Mouse (Mus musculus) kidney, postnatal 0 days (tissue): ENCODE measurements around the gene Cldn19. TPM values are rescaled to one million over a fixed set of nuclear protein-coding genes. Genes with fewer than 3 reads are reported as not detected.

Source experiments
- ATAC-seq: fragments of 200-750 bp; cut with Nextera tagmentation; replicated peaks from 2 replicates; pipeline ENCODE4 v1.8.0; 2017; ENCODE audit warnings: low read depth, moderate number of reproducible peaks, moderate TSS enrichment, moderate library complexity; ENCODE audit not compliant: low FRiP score
- DNase-seq: peaks from one replicate; pipeline ENCODE4 v3.0.0-alpha.2; 2016; ENCODE audit warnings: low spot score
- H3K27ac ChIP-seq: fragments of 300-500 bp; sonication (generic); 2 replicates; pipeline ENCODE4 v1.5.1; 2014; ENCODE audit warnings: mild to moderate bottlenecking
- H3K27me3 ChIP-seq: fragments of 300-500 bp; sonication (generic); 2 replicates; pipeline ENCODE4 v1.6.1; 2014; ENCODE audit warnings: low read length, mixed read lengths; ENCODE audit not compliant: insufficient read depth
- H3K36me3 ChIP-seq: fragments of 300-500 bp; sonication (generic); 2 replicates; pipeline ENCODE4 v1.6.1; 2014; ENCODE audit warnings: low read length, mixed read lengths; ENCODE audit not compliant: insufficient read depth
- H3K4me1 ChIP-seq: fragments of 300-500 bp; sonication (generic); replicated peaks from 2 replicates; pipeline ENCODE4 v1.6.1; 2014; ENCODE audit warnings: antibody characterized with exemption, low read length, mixed read lengths; ENCODE audit not compliant: insufficient read depth
- H3K4me2 ChIP-seq: fragments of 300-500 bp; sonication (generic); 2 replicates; pipeline ENCODE4 v1.6.1; 2014; ENCODE audit warnings: mild to moderate bottlenecking, low read length, moderate library complexity, mixed read lengths
- H3K4me3 ChIP-seq: fragments of 300-500 bp; sonication (generic); replicated peaks from 2 replicates; pipeline ENCODE4 v1.5.1; 2014; ENCODE audit warnings: low read depth, low read length
- H3K9ac ChIP-seq: fragments of 300-500 bp; sonication (generic); 2 replicates; pipeline ENCODE4 v1.6.1; 2014; ENCODE audit warnings: low read depth, low read length
- H3K9me3 ChIP-seq: fragments of 300-500 bp; sonication (generic); replicated peaks from 2 replicates; pipeline ENCODE4 v1.6.1; 2016; ENCODE audit warnings: low read length, inconsistent platforms, mixed read lengths
- CTCF ChIP-seq: IDR thresholded peaks from 2 replicates; pipeline ENCODE4 v1.5.1; 2016; ENCODE audit warnings: antibody characterized with exemption, low read depth, mild to moderate bottlenecking, moderate library complexity
- WGBS: fragments of 180-500 bp; shearing (Covaris S2); extraction: QIAGEN DNeasy Blood & Tissue Kit; methylation state at CpG from one replicate; pipeline ENCODE4 v1.1.7; 2014; 5-methylcytosine and 5-hydroxymethylcytosine counted together
- polyA plus RNA-seq: library from polyadenylated mRNA; unstranded; fragments of >200 nt; fragmentation: Nextera tagmentation; extraction: Ambion mirVana; gene quantifications from 2 replicates; pipeline ENCODE4 v1.2.1, GENCODE M21; 2015

Gene Cldn19
- polyA plus RNA-seq, 1 experiment from 2014 or later, result 72.5 TPM

DNA sequence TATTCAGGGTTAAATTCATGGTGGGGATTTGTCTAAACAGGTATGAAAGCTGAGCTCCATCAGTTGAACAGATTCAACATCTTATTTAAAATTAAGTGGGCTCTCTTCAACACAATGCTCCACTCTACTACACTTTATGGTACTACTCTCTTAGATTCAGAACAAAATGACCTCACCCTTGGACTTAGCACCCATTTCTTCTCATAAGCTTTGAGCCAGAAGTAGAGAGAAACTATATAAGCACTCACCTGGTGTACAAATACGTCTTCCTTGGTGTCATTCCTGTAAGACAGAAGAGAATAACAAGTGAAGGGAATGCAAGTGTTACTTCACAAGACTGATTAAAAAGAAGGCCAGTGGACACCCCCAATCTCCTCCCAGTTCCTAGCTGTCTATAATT lies 29.6 kb downstream of the Cldn19 start:
- Histone ChIP-seq H3K4me2 (no peak overlapping the region), H3K4me1 (no peaks in the 10 kb centered on the region), H3K36me3 (peaks cover 51% of the 10 kb centered on the region), H3K27me3 (no peaks in the 10 kb centered on the region), H3K27ac (0 out of 2 replicates have a peak overlapping the region, but pooled peaks have one; percentile 19), H3K4me3 (no peak overlapping the region), H3K9ac (no peak overlapping the region), H3K9me3 (no peaks in the 10 kb centered on the region)
- DNase-seq (no peak), ATAC-seq (no peak)
- WGBS, result 83% methylated on average over 1 of the region's 1 CpGs
- no peak for TF ChIP-seq CTCF

DNA sequence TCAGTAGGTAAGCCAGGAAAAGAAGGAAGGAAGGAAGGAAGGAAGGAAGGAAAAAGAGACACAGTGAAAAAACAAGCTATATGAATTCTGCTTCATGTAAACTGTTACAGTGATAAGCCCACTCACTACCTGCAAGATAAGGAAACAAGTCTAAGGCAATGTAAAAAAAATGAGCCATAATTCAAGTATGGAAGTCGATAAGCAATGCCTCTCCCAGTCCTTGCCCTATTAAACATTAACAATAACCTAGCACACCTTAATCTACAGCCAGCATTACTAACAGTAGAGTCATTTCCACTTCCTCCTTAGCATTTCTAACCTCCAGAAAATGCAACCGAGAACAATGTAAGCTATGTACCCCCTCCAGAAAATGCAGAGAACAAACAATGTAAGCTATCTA lies 30.1 kb downstream of the Cldn19 start:
- H3K27me3 ChIP-seq, result no peaks in the 10 kb centered on the region
- no peak for DNase-seq
- no peaks in the 10 kb centered on the region for H3K4me1 ChIP-seq
- no peaks in the 10 kb centered on the region for H3K9me3 ChIP-seq
- peaks cover 46% of the 10 kb centered on the region for H3K36me3 ChIP-seq
- 47% methylated on average over 2 of the region's 2 CpGs for WGBS
- no peak for TF ChIP-seq CTCF
- no peak overlapping the region for H3K4me3 ChIP-seq
- no peak overlapping the region for H3K9ac ChIP-seq
- peak overlapping the region; percentile 19 for H3K27ac ChIP-seq
- no peak for ATAC-seq
- no peak overlapping the region for H3K4me2 ChIP-seq

DNA sequence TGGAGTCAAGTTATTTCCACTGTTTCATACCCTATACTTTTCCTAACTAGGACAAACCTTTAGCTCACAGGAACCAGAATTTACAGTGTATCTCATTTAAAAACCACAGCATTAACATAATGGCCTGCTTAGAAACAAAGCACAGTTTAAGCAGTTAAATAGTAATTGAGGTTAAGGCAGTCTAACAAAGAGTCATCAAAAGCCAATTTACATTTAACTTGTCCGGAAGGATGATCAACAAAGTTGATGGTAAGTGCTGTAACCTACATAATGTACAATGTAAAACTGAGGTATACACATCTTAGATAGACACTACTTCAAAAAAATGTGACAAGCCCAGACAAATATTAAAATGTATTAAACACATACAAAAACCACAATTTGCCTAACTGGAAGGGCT lies 36.7 kb downstream of the Cldn19 start:
- no peaks in the 10 kb centered on the region for H3K27me3 ChIP-seq
- ATAC-seq (no peak), DNase-seq (no peak)
- TF ChIP-seq CTCF, result no peak
- no peaks in the 10 kb centered on the region for H3K9me3 ChIP-seq
- peak overlapping the region; percentile 92 for H3K4me2 ChIP-seq
- 0 out of 2 replicates have a peak, but pooled peaks cover 4% of the 10 kb centered on the region for H3K4me1 ChIP-seq
- H3K9ac ChIP-seq, result peak overlapping the region; percentile 94; the same call in 1 of the 2 replicates
- 43% methylated on average over 1 of the region's 1 CpGs for WGBS
- no peak overlapping the region for H3K27ac ChIP-seq
- peaks cover 6% of the 10 kb centered on the region for H3K36me3 ChIP-seq
- H3K4me3 ChIP-seq, result peak overlapping the region; percentile 99

DNA sequence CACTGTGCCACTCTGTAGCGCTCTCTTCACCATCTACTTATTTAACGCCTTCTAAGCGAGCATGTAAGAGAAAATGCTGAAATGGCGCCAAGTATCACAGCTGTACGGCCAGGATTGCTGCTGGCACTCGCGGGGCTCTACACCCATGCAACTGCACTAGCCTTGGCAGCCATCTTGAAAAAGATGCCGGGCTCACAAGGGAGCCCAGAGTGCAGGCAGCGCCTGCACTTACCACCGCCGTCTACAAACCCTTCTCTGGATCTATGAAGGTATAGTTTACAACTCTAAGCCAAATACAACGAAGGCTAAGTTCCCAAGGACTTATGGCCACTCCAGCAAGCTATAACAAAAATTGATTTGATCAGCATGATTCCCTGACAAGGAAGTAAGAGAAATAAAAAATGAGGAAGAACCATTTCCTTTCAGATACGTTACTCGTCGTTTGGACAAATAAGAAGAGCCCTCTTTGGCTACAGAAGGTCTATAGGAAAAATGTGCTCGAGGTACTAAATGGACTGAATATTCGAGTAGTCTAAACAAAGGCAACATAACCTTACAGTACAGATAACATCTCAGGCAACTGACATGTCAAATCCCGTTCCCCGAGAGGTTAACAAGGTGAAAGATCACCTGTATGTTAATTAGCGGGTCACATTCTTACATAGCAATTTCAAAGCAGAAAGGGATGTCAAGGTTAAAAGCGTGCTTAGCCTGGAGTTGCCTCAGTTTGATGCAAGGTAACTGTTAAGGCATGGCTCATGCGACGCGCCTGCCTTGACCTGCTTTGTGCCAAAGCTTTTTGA lies 37.8 kb downstream of the Cldn19 start:
- no peak for TF ChIP-seq CTCF
- Histone ChIP-seq H3K9ac (peak overlapping the region; percentile 94), H3K4me3 (peak overlapping the region; percentile 99), H3K4me1 (0 out of 2 replicates have a peak, but pooled peaks cover 4% of the 10 kb centered on the region), H3K27me3 (no peaks in the 10 kb centered on the region), H3K9me3 (no peaks in the 10 kb centered on the region), H3K27ac (peak overlapping the region; percentile 86), H3K36me3 (peaks cover 3% of the 10 kb centered on the region; the same call in 1 of the 2 replicates), H3K4me2 (peak overlapping the region; percentile 92)
- ATAC-seq (no peak), DNase-seq (peak; percentile 73)
- WGBS, result under 1% methylated on average over 24 of the region's 24 CpGs

DNA sequence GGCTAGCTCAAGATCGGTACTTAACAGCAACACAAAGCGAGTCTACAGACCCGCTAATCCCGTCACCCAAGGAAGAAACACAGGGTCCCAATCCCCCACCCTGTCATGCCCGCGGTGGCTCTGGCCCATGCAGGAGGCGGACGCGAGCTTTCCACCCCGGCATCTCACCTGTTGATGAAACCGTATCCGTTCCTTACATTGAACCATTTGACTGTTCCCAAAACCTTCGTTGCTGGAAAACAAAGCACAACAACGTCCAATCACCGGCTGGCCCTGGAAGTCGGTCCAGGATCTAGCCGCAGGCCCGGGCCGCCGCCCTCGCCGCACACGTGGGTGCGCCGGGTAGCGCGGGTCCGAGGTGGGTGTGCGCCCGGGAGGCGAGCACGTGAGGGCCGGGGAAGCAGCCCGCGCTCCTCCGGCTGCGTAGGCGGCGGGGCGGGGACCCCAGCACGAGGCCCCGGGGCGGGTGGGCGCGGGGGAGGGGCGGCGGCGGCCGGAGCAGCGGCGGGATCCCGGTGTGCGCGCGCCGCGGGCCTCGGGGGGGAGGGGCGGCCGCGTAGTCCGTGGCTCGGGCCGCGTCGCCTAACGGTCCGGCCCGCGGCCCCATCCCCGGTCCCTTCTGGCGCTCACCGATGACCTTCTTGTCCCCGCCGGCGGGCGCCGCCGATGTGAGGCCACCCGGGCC lies 38.5 kb downstream of the Cldn19 start:
- H3K4me2 ChIP-seq, result peak overlapping the region; percentile 92
- no peaks in the 10 kb centered on the region for H3K9me3 ChIP-seq
- no peak for TF ChIP-seq CTCF
- H3K4me3 ChIP-seq, result peak overlapping the region; percentile 99
- 0 out of 2 replicates have a peak, but pooled peaks cover 3% of the 10 kb centered on the region for H3K36me3 ChIP-seq
- under 1% methylated on average over 63 of the region's 80 CpGs for WGBS
- H3K27me3 ChIP-seq, result no peaks in the 10 kb centered on the region
- H3K27ac ChIP-seq, result peak overlapping the region; percentile 86
- 0 out of 2 replicates have a peak, but pooled peaks cover 4% of the 10 kb centered on the region for H3K4me1 ChIP-seq
- ATAC-seq (peak; percentile 22), DNase-seq (peak; percentile 18)
- H3K9ac ChIP-seq, result peak overlapping the region; percentile 94

DNA sequence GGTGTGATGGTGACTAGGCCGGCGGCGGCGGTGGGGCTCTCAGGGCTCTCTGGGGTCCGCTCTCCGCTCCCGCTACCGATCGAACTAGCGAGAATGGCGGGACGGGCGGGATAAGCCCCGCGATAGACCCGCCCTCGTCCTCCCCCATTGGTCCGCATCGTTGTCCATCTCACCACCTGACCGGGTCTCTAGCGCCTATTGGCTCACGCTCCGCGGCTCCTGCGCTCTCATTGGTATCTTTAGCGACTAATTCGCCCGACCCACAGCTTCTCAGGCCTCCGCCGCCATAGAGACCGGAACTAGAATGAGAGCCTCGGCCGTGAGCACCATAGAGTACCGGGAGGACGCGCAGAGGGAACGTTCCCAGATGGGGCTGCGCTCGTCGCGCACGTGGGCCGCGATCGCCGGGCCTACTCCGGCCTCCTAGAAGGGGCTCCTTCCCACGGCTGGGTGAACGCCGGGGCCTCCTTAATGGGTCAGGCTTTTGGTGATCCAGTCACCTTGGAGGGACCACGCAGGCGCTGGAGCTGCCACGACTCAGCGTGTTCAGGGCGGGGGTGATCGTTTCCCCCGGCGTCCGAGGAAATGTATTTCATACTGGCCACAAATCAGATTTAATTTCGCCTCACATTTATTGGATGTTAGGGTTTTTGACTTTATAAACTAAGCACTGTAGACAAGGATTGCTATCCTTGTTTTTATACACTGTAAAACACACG lies 39.4 kb downstream of the Cldn19 start, which contains the start of gene Ybx1:
Gene Ybx1, minus strand, starts transcription at position 190 of the 719 bp plus-strand sequence.
- Histone ChIP-seq H3K9ac (peak within 1 kb of the TSS; percentile 94), H3K27me3 (no peaks in the 10 kb centered on the region), H3K27ac (peak within 1 kb of the TSS; percentile 86), H3K36me3 (no peaks in the 10 kb centered on the region), H3K4me3 (peak within 1 kb of the TSS; percentile 99), H3K4me2 (peak within 1 kb of the TSS; percentile 92), H3K4me1 (0 out of 2 replicates have a peak, but pooled peaks cover 4% of the 10 kb centered on the region), H3K9me3 (no peaks in the 10 kb centered on the region)
- WGBS, result under 1% methylated on average over 61 of the region's 61 CpGs
- no peak for TF ChIP-seq CTCF
- ATAC-seq (peak; percentile 99), DNase-seq (peak; percentile 99)
